Mouse (Mus musculus) testis, adult 2 months (tissue): Measurements from ENCODE around the gene Adamts3.

ENCODE experiments used
- CTCF ChIP-seq: fragments of 200-500 bp; IDR thresholded peaks from 2 replicates; pipeline ENCODE4 v1.5.1; 2012; ENCODE audit warnings: low read depth, mild to moderate bottlenecking, inconsistent platforms, low read length, moderate library complexity; ENCODE audit not compliant: control insufficient read depth, insufficient read depth, insufficient replicate concordance
- POLR2A ChIP-seq: fragments of 200-500 bp; IDR thresholded peaks from 2 replicates; pipeline ENCODE4 v1.6.1; 2012; ENCODE audit warnings: low read depth, mild to moderate bottlenecking, inconsistent platforms, low read length, moderate library complexity; ENCODE audit not compliant: control insufficient read depth

DNA sequence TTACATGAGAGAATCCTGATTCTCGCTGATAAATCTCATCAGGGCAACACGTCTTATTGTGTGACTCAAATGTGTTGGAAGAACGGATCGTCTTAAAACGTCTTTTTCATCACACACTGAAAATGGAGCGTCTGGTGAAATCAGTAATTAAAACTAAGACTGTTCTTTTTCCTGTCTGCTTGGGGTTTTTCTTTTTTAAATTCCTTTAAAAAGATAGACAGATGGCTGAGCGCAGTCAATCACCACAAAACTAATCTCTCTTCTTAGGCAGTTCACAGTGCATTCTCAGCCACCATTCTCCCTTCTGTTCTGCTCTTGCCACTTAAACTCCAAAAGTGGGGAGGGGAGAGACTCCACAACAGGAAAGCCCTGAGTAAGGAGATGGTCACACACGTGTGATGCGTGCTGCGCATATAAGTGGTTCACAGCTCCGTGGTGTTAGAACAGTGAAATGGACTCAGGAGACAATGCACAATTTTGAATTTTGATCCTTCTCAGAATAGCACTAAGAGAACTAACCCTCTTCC, 4.2 kb downstream of the Adamts3 start:
- TF ChIP-seq CTCF (no peak), POLR2A (no peak)
